Mouse (Mus musculus): ENCODE results near the gene Noa1.

DNA sequence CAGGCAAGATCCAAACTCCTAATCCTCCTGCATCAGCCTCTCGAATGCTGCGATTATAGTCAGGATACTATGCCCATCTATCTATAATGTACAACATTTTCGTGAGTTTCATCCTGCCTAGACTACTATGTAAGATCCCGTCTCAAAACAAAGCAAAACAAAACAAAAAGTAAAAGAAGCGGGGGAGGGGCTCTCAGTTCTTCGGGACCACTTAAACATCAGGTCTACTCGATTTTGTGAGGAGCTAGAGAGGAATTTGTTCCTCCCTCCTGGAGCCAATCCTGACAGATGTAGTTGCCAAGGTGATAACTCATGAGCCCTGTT lies 64.5 kb downstream of the Noa1 start:
- TF ChIP-seq CTCF (IDR thresholded peaks at IDR 0.05; ENCODE audit: low read depth, low read length) (no peak), POLR2A (IDR thresholded peaks at IDR 0.05; ENCODE audit: insufficient read depth, low read length) (no peak), EP300 (IDR thresholded peaks at IDR 0.05; ENCODE audit: insufficient read depth, low read depth, low read length) (no peak)
